Mouse (Mus musculus) ovary, postnatal 36 days (tissue): ENCODE results near the gene Usp31.

Source experiments
- DNase-seq: peaks from one replicate; pipeline ENCODE4 v3.0.0; 2022; ENCODE audit warnings: low spot score, mixed read lengths

Gene Usp31

GRCm38 (mm10) chr7:121658866-121659265 lies 48.2 kb downstream of the Usp31 start:
- DNase-seq = no peak

DNA sequence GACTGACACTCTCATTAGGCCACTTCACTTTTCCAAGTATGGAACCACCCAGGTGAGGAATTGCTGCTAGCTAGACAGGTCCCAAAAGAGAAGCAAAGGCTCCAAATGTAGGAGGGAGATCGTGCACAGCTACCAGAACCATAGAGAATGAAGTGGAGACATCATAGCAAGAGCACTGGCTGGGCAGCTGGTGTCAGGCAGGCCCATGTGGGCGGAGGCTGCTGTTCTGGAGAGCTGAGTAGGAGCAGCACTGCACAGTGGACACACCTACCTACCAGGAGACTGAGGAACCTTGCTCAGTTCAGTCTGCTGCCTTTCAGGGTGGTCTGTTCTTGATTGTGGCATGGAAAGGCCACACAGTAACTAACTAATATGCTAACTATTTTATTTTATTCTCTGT lies 52.4 kb downstream of the Usp31 start:
- no peak for DNase-seq

GRCm38 (mm10) chr7:121652629-121653028 lies 54.4 kb downstream of the Usp31 start:
- DNase-seq = no peak

GRCm38 (mm10) chr7:121650724-121651123 lies 56.3 kb downstream of the Usp31 start:
- DNase-seq = no peak

DNA sequence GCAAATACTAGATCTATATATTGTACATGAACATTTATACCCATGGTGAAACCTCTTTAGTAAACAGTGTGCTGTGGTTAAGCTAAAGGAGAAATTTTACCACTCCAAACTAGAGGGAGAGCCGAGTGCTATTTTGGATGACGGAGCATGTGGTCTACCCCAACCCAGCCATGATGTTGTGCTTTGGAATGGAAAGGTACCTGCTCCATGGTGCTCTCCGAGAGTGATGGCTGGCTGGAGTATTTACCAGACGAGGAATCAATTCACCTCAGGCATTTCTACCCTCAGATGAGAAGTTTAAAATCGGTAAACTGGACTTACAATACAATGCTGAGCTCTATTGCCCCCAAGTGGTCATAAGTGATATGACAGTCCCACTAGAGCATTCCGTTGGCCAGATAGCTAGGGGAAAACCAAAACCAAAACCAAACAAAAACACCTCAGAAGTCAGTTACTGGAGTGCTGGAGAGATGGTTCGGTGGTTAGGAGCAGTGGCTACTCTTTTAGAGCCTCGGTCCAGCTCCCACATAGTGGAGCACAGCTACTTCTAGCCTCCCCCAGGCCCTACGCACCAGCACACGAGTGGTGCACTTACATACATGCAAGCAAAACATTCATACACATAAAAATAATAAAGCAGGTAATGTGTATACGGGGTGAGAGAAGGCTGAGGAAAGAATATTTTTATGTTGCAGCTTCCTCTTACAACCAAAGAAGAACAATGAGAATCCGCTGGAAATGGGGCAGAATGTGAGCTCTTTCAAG lies 65.9 kb downstream of the Usp31 start:
- DNase-seq = no peak

GRCm38 (mm10) chr7:121636732-121637131 lies 70.3 kb downstream of the Usp31 start:
- DNase-seq = no peak

DNA sequence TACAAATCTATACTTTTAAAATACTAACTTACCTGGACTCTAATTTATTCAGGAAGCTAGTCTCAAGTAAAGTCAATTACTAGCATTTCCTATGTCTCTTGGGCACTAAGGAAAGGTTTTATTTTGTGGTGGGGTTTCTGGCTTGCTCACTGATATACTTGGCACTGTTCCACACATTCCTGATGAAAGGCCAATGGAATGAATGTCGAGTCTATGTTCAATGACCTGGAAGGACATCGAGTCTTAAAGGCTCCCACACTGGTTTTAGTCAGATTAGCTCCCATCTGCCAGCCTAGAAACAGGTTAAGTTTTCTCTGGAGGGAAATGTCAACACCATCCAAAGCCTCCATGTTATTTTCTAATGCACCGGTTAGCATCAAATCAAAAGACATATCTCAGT lies 72.8 kb downstream of the Usp31 start:
- no peak for DNase-seq

- no peak for DNase-seq
Observed at GRCm38 (mm10) chr7:121622835-121623420, 84.1 kb downstream of the Usp31 start.

- DNase-seq = no peak
Observed at GRCm38 (mm10) chr7:121622433-121622832, 84.6 kb downstream of the Usp31 start.

GRCm38 (mm10) chr7:121601697-121602096 lies 105.4 kb downstream of the Usp31 start:
- peak; percentile 12 for DNase-seq

DNA sequence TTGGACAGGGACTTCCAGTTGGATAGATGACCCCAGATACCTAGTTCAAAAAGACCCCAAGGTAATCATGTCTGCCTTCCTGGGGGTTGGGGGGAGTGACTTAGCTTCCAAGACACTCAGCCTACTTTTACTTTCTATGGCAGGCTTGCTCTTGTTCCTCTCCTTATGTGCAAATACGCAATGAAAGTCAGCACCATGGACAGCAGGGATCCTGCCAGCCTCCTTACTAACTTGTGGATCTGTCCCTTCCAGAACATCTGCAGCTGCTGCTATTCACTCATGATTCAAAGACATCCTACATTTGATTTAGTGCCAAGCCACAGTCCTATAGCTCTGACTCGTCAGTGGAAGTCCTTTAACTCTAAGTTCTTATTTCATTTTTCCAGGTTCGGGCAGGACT lies 110.7 kb downstream of the Usp31 start:
- DNase-seq = no peak

- no peak for DNase-seq
Observed at GRCm38 (mm10) chr7:121595496-121595895, 111.6 kb downstream of the Usp31 start.

DNA sequence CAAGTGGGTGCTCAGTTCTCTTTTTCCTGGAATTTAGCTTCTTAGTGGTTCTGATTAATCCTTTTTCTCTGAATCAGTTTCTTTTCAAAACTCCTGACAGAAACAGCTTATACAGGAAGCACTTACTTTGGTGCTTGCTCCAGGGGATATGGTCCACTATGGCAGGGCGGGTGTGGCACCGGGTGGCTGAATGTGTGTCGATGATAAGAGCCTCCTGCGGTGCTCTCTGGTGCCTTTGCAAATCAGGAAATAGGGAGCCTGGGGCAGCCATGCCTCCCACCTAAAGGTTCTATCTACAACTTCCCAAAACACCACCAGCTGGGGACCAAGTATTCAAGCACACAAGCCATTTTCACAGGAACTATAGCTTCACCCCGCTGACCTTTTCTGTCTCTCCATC lies 112.0 kb downstream of the Usp31 start:
- no peak for DNase-seq

DNA sequence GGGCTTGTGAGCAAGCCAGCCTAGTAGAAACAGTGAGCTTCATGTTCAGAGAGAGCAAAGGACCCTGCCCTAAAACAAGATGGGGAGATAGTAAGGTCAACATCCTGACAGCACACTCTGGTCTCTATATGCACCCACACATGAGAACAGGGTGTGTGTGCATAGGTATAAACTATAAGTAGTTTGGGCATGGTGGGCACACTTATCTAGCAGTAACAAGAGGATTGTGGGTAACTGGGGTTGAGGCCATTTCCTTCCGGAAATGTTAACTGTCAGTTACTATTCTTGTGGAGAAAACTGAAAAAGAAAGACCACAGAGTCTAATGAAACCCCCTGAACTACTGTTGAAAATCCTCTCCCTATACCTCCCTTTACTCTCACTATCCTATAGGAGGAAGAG lies 112.4 kb downstream of the Usp31 start:
- no peak for DNase-seq
